Mouse (Mus musculus) myocyte (in vitro differentiated cells): Measurements from ENCODE around the gene Me3.

Experiments used
- CEBPB ChIP-seq: IDR thresholded peaks from 2 replicates; pipeline ENCODE4 v1.6.1; 2011; ENCODE audit warnings: mild to moderate bottlenecking, moderate library complexity; ENCODE audit not compliant: poor library complexity, insufficient read depth, severe bottlenecking
- E2F4 ChIP-seq: IDR thresholded peaks from one replicate; pipeline ENCODE4 v1.6.1; 2011; ENCODE audit warnings: mild to moderate bottlenecking, control low read depth, moderate library complexity; ENCODE audit not compliant: insufficient read depth
- MAX ChIP-seq: IDR thresholded peaks from one replicate; pipeline ENCODE4 v1.6.1; 2011; ENCODE audit warnings: low read depth, mild to moderate bottlenecking, control low read depth
- MYOD1 ChIP-seq, 3 experiments: IDR thresholded peaks; one replicate each; pipeline ENCODE4 v1.6.1; 2011; ENCODE audit warnings: control low read depth in 2 of 3, low read depth in 2 of 3, mild to moderate bottlenecking in 2 of 3, moderate library complexity in 1 of 3; ENCODE audit not compliant: insufficient read length in 2 of 3, control insufficient read depth in 1 of 3
- POLR2A ChIP-seq: IDR thresholded peaks from one replicate; pipeline ENCODE4 v1.6.1; 2011; ENCODE audit warnings: low read depth, mild to moderate bottlenecking, control low read depth, moderate library complexity; ENCODE audit not compliant: insufficient read length
- TCF12 ChIP-seq: IDR thresholded peaks from one replicate; pipeline ENCODE4 v1.6.1; 2011; ENCODE audit warnings: mild to moderate bottlenecking, control low read depth; ENCODE audit not compliant: poor library complexity, insufficient read depth, severe bottlenecking

DNA sequence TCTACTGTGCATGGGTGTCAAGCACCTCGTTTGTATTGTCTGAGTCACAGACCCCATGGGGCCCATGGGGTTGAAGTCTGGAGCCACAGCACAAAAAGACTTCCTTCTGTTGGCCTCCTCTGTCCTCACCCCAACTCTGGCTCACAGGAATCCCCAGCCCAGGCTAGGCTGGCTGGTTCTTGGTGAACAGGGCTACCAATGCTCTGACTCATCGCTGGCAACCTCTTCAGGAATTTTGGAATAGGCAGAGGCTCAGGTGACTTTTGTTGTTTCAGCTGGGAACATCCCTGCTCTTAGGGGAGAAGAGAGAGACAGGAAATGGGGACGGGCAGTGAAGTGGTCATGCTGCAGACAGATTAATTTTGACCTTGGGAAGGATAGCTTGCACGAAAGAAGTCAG lies 205.6 kb downstream of the Me3 start:
- TF ChIP-seq POLR2A (no peak), CEBPB (no peak), MYOD1 (IDR thresholded peaks at IDR 0.05; ENCODE audit: control insufficient read depth in 1 of 3, insufficient read length in 2 of 3, low read depth in 2 of 3) (peak in 1 of 3 experiments; percentile 35), TCF12 (peak; percentile 62), E2F4 (no peak), MAX (no peak)
